Comparison of ENCODE assay signal across 29 mouse cellular contexts in the genomic region with DNA sequence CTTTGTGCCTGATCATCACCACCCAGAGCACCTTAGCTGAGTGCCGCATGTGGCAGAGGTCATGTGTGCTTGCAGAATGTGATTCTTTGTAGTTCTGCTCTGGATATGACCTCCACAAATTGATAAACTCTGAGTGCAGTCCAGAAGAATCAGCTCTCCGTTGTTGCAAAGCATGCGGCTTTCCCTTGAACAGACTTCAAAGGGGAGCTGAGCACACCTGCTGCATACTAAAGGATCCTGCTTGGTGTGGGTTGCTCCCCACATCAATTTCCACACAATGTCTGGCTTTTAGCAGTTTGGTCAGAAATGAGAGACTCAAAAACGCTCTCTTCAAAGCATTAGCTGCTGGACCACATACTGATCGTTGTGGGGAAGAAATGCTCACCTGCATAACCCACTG.
DNase-seq lines count a peak whose midpoint lies in the region; ATAC-seq and TF ChIP-seq lines count a peak whose summit lies in the region.
"Had no signal": no experiment of that assay in that cellular context is flagged by ENCODE, and none has a peak within 500 bp of the region (broad histone marks: within the 10 kb centered on the region; RNA-seq: fewer than 3 reads in every experiment).

No protein-coding gene starts in this region.

- no peak overlapping the region for H3K4me2 ChIP-seq in forebrain, embryonic 13.5 days
- H3K4me2 ChIP-seq in forebrain, embryonic 16.5 days (ENCODE audit: low read length): no peak overlapping the region
- H3K4me2 ChIP-seq in lung, embryonic 14.5 days: no peak overlapping the region
- H3K4me2 ChIP-seq in lung, postnatal 0 days (replicated peaks; ENCODE audit: low read depth, low read length): no peak overlapping the region
- H3K4me2 ChIP-seq in stomach, embryonic 14.5 days (replicated peaks; ENCODE audit: low read depth, low read length): no peak overlapping the region
- H3K4me2 ChIP-seq in stomach, postnatal 0 days (replicated peaks; ENCODE audit: low read depth): no peak overlapping the region
- H3K4me2 ChIP-seq in liver, embryonic 12.5 days: no peak overlapping the region
- H3K4me2 ChIP-seq: embryonic facial prominence, embryonic 13.5 days; forebrain, embryonic 12.5 days; heart, embryonic 12.5 days; heart, embryonic 15.5 days; hindbrain, embryonic 13.5 days had no signal

- no peak overlapping the region for H3K4me3 ChIP-seq in forebrain, embryonic 13.5 days
- no peak overlapping the region for H3K4me3 ChIP-seq in forebrain, embryonic 16.5 days (replicated peaks; ENCODE audit: low read length)
- H3K4me3 ChIP-seq in lung, embryonic 14.5 days (ENCODE audit: low read depth, low read length): no peak overlapping the region
- no peak overlapping the region for H3K4me3 ChIP-seq in lung, postnatal 0 days (ENCODE audit: low read depth, low read length)
- H3K4me3 ChIP-seq in stomach, embryonic 14.5 days (ENCODE audit: low read depth, low read length): no peak overlapping the region
- no peak overlapping the region for H3K4me3 ChIP-seq in stomach, postnatal 0 days (ENCODE audit: low read depth, low read length)
- no peak overlapping the region for H3K4me3 ChIP-seq in liver, embryonic 12.5 days
- H3K4me3 ChIP-seq: embryonic facial prominence, embryonic 10.5 days; embryonic facial prominence, embryonic 13.5 days; erythroblast, embryonic 14.5 days; forebrain, embryonic 12.5 days; heart, embryonic 12.5 days; heart, embryonic 15.5 days; hindbrain, embryonic 10.5 days; hindbrain, embryonic 13.5 days had no signal

- peak; percentile 69 for ATAC-seq in forebrain, embryonic 13.5 days
- ATAC-seq in forebrain, embryonic 16.5 days: no peak
- peak; percentile 84 for ATAC-seq in lung, embryonic 14.5 days (ENCODE audit: insufficient read depth)
- no peak for ATAC-seq in lung, postnatal 0 days
- ATAC-seq in stomach, embryonic 14.5 days (ENCODE audit: insufficient number of reproducible peaks, insufficient read depth, low FRiP score, low read depth): peak; percentile 63; the same call in 1 of the 2 replicates
- no peak for ATAC-seq in stomach, postnatal 0 days (ENCODE audit: low FRiP score, low TSS enrichment)
- no peak for ATAC-seq in liver, embryonic 12.5 days
- ATAC-seq: activated CD4-positive, CD25-positive, alpha-beta regulatory T cell, adult 4 months; hindbrain, embryonic 16.5 days had no signal

- no peak overlapping the region for H3K27ac ChIP-seq in forebrain, embryonic 13.5 days
- no peak overlapping the region for H3K27ac ChIP-seq in forebrain, embryonic 16.5 days (ENCODE audit: low read length)
- H3K27ac ChIP-seq in lung, embryonic 14.5 days (ENCODE audit: low read depth): no peak overlapping the region
- no peak overlapping the region for H3K27ac ChIP-seq in lung, postnatal 0 days (ENCODE audit: low read length)
- H3K27ac ChIP-seq in stomach, embryonic 14.5 days (ENCODE audit: low read length): no peak overlapping the region
- H3K27ac ChIP-seq in stomach, postnatal 0 days (replicated peaks): no peak overlapping the region
- no peak overlapping the region for H3K27ac ChIP-seq in liver, embryonic 12.5 days
- H3K27ac ChIP-seq: embryonic facial prominence, embryonic 10.5 days; embryonic facial prominence, embryonic 13.5 days; forebrain, embryonic 12.5 days; heart, embryonic 15.5 days; hindbrain, embryonic 10.5 days; hindbrain, embryonic 13.5 days had no signal

- H3K9ac ChIP-seq in forebrain, embryonic 13.5 days: no peak overlapping the region
- no peak overlapping the region for H3K9ac ChIP-seq in forebrain, embryonic 16.5 days (replicated peaks; ENCODE audit: low read depth, low read length)
- no peak overlapping the region for H3K9ac ChIP-seq in lung, embryonic 14.5 days
- no peak overlapping the region for H3K9ac ChIP-seq in lung, postnatal 0 days (replicated peaks; ENCODE audit: low read depth)
- no peak overlapping the region for H3K9ac ChIP-seq in stomach, embryonic 14.5 days (replicated peaks; ENCODE audit: low read depth, low read length)
- H3K9ac ChIP-seq in stomach, postnatal 0 days (ENCODE audit: low read length): no peak overlapping the region
- no peak overlapping the region for H3K9ac ChIP-seq in liver, embryonic 12.5 days
- H3K9ac ChIP-seq: embryonic facial prominence, embryonic 13.5 days; forebrain, embryonic 12.5 days; heart, embryonic 12.5 days; heart, embryonic 15.5 days; hindbrain, embryonic 13.5 days had no signal

- WGBS in forebrain, embryonic 13.5 days: 72% methylated on average over 5 of the region's 5 CpGs
- 72% methylated on average over 5 of the region's 5 CpGs for WGBS in forebrain, embryonic 16.5 days
- whole genome bisulfite sequencing in lung, embryonic 14.5 days: 55% methylated on average over 5 of the region's 5 CpGs
- WGBS in lung, postnatal 0 days: 49% methylated on average over 5 of the region's 5 CpGs
- WGBS in stomach, embryonic 14.5 days: 53% methylated on average over 5 of the region's 5 CpGs
- 32% methylated on average over 5 of the region's 5 CpGs for WGBS in stomach, postnatal 0 days
- WGBS in liver, embryonic 12.5 days (ENCODE audit: insufficient replicate concordance): 65% methylated on average over 5 of the region's 5 CpGs

- peak; percentile 28 for DNase-seq in lung, embryonic 14.5 days
- DNase-seq in lung, postnatal 0 days (ENCODE audit: low spot score): no peak
- DNase-seq in stomach, postnatal 0 days (ENCODE audit: low spot score): no peak
- no peak for DNase-seq in adrenal gland, adult 2 months
- DNase-seq: adrenal gland, postnatal 10 days; adrenal gland, postnatal 36 days; cerebellum, adult 11 months; cerebellum, adult 2 months; cerebellum, adult 9-11 months; cerebellum, postnatal 36 days; embryo, embryonic 11 days; gastrocnemius, postnatal 10 days; gastrocnemius, postnatal 36 days; heart, postnatal 10 days; heart, postnatal 36 days had no signal

- no peak for TF ChIP-seq CTCF in lung, embryonic 14.5 days (IDR thresholded peaks at IDR 0.05; ENCODE audit: low read depth)
- TF ChIP-seq CTCF in lung, postnatal 0 days (IDR thresholded peaks at IDR 0.05): no peak
- TF ChIP-seq CTCF in stomach, postnatal 0 days (IDR thresholded peaks at IDR 0.05; ENCODE audit: low read depth): no peak

- no peak for TF ChIP-seq EP300 in lung, postnatal 0 days (IDR thresholded peaks at IDR 0.05)
- TF ChIP-seq EP300 in stomach, postnatal 0 days (optimal IDR thresholded peaks at IDR 0.05): no peak

- H3K36me3 ChIP-seq in forebrain, embryonic 13.5 days (ENCODE audit: poor library complexity, severe bottlenecking): no peaks in the 10 kb centered on the region
- H3K36me3 ChIP-seq in forebrain, embryonic 16.5 days (ENCODE audit: control insufficient read depth, insufficient read depth): no peaks in the 10 kb centered on the region
- H3K36me3 ChIP-seq in lung, embryonic 14.5 days (ENCODE audit: insufficient read depth): no peaks in the 10 kb centered on the region
- H3K36me3 ChIP-seq in lung, postnatal 0 days (ENCODE audit: insufficient read depth, low read length): no peaks in the 10 kb centered on the region
- H3K36me3 ChIP-seq in stomach, embryonic 14.5 days (ENCODE audit: control insufficient read depth, insufficient read depth, low read length): no peaks in the 10 kb centered on the region
- no peaks in the 10 kb centered on the region for H3K36me3 ChIP-seq in stomach, postnatal 0 days (ENCODE audit: control insufficient read depth, insufficient read depth, low read length)
- H3K36me3 ChIP-seq in liver, embryonic 12.5 days: no peaks in the 10 kb centered on the region
- H3K36me3 ChIP-seq: embryonic facial prominence, embryonic 10.5 days; embryonic facial prominence, embryonic 13.5 days; forebrain, embryonic 12.5 days; heart, embryonic 12.5 days; heart, embryonic 15.5 days; hindbrain, embryonic 10.5 days; hindbrain, embryonic 13.5 days had no signal

- no peaks in the 10 kb centered on the region for H3K4me1 ChIP-seq in forebrain, embryonic 13.5 days
- H3K4me1 ChIP-seq in forebrain, embryonic 16.5 days (replicated peaks; ENCODE audit: control insufficient read depth, insufficient read depth, low read length): no peaks in the 10 kb centered on the region
- no peaks in the 10 kb centered on the region for H3K4me1 ChIP-seq in lung, embryonic 14.5 days (ENCODE audit: insufficient read depth)
- no peaks in the 10 kb centered on the region for H3K4me1 ChIP-seq in lung, postnatal 0 days (ENCODE audit: insufficient read depth, low read depth, low read length)
- H3K4me1 ChIP-seq in stomach, embryonic 14.5 days (ENCODE audit: control insufficient read depth, insufficient read depth, low read length): no peaks in the 10 kb centered on the region
- no peaks in the 10 kb centered on the region for H3K4me1 ChIP-seq in stomach, postnatal 0 days (replicated peaks; ENCODE audit: control insufficient read depth, insufficient read depth)
- no peaks in the 10 kb centered on the region for H3K4me1 ChIP-seq in liver, embryonic 12.5 days
- H3K4me1 ChIP-seq: embryonic facial prominence, embryonic 10.5 days; embryonic facial prominence, embryonic 13.5 days; forebrain, embryonic 12.5 days; heart, embryonic 12.5 days; hindbrain, embryonic 10.5 days; hindbrain, embryonic 13.5 days had no signal

- no peaks in the 10 kb centered on the region for H3K9me3 ChIP-seq in forebrain, embryonic 13.5 days (replicated peaks)
- no peaks in the 10 kb centered on the region for H3K9me3 ChIP-seq in forebrain, embryonic 16.5 days (ENCODE audit: control insufficient read depth, low read length)
- H3K9me3 ChIP-seq in lung, embryonic 14.5 days (ENCODE audit: low read depth, low read length): no peaks in the 10 kb centered on the region
- H3K9me3 ChIP-seq in lung, postnatal 0 days (ENCODE audit: low read length): no peaks in the 10 kb centered on the region
- no peaks in the 10 kb centered on the region for H3K9me3 ChIP-seq in stomach, embryonic 14.5 days (ENCODE audit: control insufficient read depth, low read depth, low read length)
- H3K9me3 ChIP-seq in stomach, postnatal 0 days (ENCODE audit: control insufficient read depth, low read length): no peaks in the 10 kb centered on the region
- H3K9me3 ChIP-seq in liver, embryonic 12.5 days (replicated peaks): no peaks in the 10 kb centered on the region
- H3K9me3 ChIP-seq: embryonic facial prominence, embryonic 10.5 days; embryonic facial prominence, embryonic 13.5 days; forebrain, embryonic 12.5 days; heart, embryonic 12.5 days; heart, embryonic 15.5 days; hindbrain, embryonic 13.5 days had no signal

- no peaks in the 10 kb centered on the region for H3K27me3 ChIP-seq in forebrain, embryonic 13.5 days
- no peaks in the 10 kb centered on the region for H3K27me3 ChIP-seq in forebrain, embryonic 16.5 days (replicated peaks; ENCODE audit: control insufficient read depth, insufficient read depth, low read length)
- no peaks in the 10 kb centered on the region for H3K27me3 ChIP-seq in lung, embryonic 14.5 days (ENCODE audit: insufficient read depth, low read length)
- no peaks in the 10 kb centered on the region for H3K27me3 ChIP-seq in lung, postnatal 0 days (replicated peaks; ENCODE audit: insufficient read depth, low read length)
- no peaks in the 10 kb centered on the region for H3K27me3 ChIP-seq in stomach, embryonic 14.5 days (ENCODE audit: control insufficient read depth, insufficient read depth, low read length)
- no peaks in the 10 kb centered on the region for H3K27me3 ChIP-seq in stomach, postnatal 0 days (ENCODE audit: control insufficient read depth, insufficient read depth, low read length)
- no peaks in the 10 kb centered on the region for H3K27me3 ChIP-seq in liver, embryonic 12.5 days (replicated peaks)
- H3K27me3 ChIP-seq: embryonic facial prominence, embryonic 13.5 days; heart, embryonic 12.5 days; heart, embryonic 15.5 days; hindbrain, embryonic 13.5 days had no signal

Comparison
In these comparisons a context has a peak if more than half of its experiments do, and no peak if none do; other contexts are left out.
1. ATAC-seq: peak in forebrain, embryonic 13.5 days (single experiment), lung, embryonic 14.5 days (single experiment) and stomach, embryonic 14.5 days (single experiment); none in forebrain, embryonic 16.5 days (single experiment), lung, postnatal 0 days (single experiment), stomach, postnatal 0 days (single experiment) and liver, embryonic 12.5 days (single experiment).